ENCODE assay signal across 11 mouse cellular contexts in the genomic region with DNA sequence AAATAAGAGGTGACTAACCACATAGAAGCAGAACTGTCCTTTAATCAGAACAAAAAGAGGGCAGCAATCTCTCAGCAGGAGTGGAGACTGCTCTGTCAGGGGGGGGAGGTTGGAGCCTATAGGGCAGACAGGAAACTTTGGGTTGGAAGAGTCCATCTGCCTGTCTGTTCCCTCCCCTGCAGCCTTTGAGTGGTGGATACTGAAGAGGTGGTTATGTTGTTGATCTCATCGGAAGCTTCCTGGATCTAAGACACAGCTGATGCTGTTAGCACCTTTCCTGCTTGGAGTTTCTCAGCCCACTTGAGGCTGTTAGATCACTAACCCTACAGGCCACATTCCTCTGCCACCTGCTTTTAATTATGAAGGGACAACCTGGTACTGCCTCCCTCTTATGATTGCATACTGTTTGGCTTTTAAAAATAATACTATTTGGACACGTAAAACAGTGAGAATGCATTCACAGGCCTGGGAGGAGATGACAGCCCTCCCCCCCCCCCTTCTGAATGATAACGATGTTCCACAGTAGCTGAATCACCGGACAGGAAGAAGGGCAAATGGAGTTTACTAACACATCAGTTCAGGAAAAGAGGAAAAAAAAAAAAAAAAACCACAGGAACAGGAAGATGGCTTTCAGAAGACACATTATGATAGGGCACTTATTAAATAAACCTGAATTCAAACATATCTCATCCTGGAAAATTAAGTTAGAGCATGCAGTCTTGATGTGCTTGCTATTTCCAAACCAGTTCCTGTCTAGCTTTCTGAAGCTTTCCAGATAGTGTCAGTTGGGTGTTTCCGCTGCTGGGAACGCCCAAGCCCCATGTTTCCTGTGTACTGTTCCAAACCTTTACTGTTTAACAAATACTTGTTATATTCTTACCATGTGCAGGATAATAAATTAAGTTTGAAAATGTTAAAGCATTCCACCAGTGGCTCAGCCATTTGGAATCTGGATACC. TPM values are rescaled to one million over a fixed set of nuclear protein-coding genes. Genes with fewer than 3 reads are reported as not detected.
DNase-seq lines count a peak whose midpoint lies in the region; ATAC-seq and TF ChIP-seq lines count a peak whose summit lies in the region.
"Had no signal": no experiment of that assay in that cellular context is flagged by ENCODE, and none has a peak within 500 bp of the region (broad histone marks: within the 10 kb centered on the region; RNA-seq: fewer than 3 reads in every experiment).

No protein-coding gene starts in this region.

- no peak overlapping the region for H3K4me2 ChIP-seq in heart, embryonic 12.5 days
- H3K4me2 ChIP-seq in liver, postnatal 0 days (ENCODE audit: low read depth, low read length) = no peak overlapping the region
- H3K4me2 ChIP-seq in hindbrain, postnatal 0 days (ENCODE audit: low read depth, low read length) = no peak overlapping the region
- H3K4me2 ChIP-seq in forebrain, embryonic 13.5 days = no peak overlapping the region
- H3K4me2 ChIP-seq: embryonic facial prominence, embryonic 15.5 days; limb, embryonic 13.5 days had no signal

- TF ChIP-seq EP300 in liver, postnatal 0 days (IDR thresholded peaks at IDR 0.05; ENCODE audit: low read depth) = peak; percentile 51; the same call in 1 of the 2 replicates

- no peak for ATAC-seq in megakaryocyte, adult 5-6 weeks (ENCODE audit: poor library complexity, severe bottlenecking)
- peak; percentile 64 for ATAC-seq in heart, embryonic 12.5 days (ENCODE audit: insufficient number of reproducible peaks, low FRiP score)
- ATAC-seq in liver, postnatal 0 days = peak; percentile 49
- ATAC-seq in hindbrain, postnatal 0 days = no peak
- ATAC-seq in forebrain, embryonic 13.5 days = no peak

- no peak for DNase-seq in liver, postnatal 0 days
- no peak for DNase-seq in layer of hippocampus, adult 2 months (ENCODE audit: low spot score in 2 of 2)
- no peak for DNase-seq in hindbrain, postnatal 0 days (ENCODE audit: low spot score)

- H3K9ac ChIP-seq in heart, embryonic 12.5 days = no peak overlapping the region
- H3K9ac ChIP-seq in liver, postnatal 0 days (replicated peaks) = no peak overlapping the region
- H3K9ac ChIP-seq in hindbrain, postnatal 0 days (replicated peaks; ENCODE audit: low read length) = no peak overlapping the region
- no peak overlapping the region for H3K9ac ChIP-seq in forebrain, embryonic 13.5 days
- H3K9ac ChIP-seq: embryonic facial prominence, embryonic 15.5 days; limb, embryonic 13.5 days had no signal

- H3K36me3 ChIP-seq in megakaryocyte, embryonic 14.5 days (replicated peaks; ENCODE audit: low read length) = no peaks in the 10 kb centered on the region
- no peaks in the 10 kb centered on the region for H3K36me3 ChIP-seq in heart, embryonic 12.5 days
- no peaks in the 10 kb centered on the region for H3K36me3 ChIP-seq in liver, postnatal 0 days (replicated peaks; ENCODE audit: insufficient read depth, low read length)
- no peaks in the 10 kb centered on the region for H3K36me3 ChIP-seq in hindbrain, postnatal 0 days (ENCODE audit: insufficient read depth, low read length)
- H3K36me3 ChIP-seq in forebrain, embryonic 13.5 days (ENCODE audit: poor library complexity, severe bottlenecking) = no peaks in the 10 kb centered on the region
- H3K36me3 ChIP-seq: embryonic facial prominence, embryonic 15.5 days; G1E; limb, embryonic 13.5 days had no signal

- peak overlapping the region; percentile 38 for H3K4me3 ChIP-seq in megakaryocyte, embryonic 14.5 days (replicated peaks)
- no peak overlapping the region for H3K4me3 ChIP-seq in heart, embryonic 12.5 days
- no peak overlapping the region for H3K4me3 ChIP-seq in liver, postnatal 0 days (ENCODE audit: low read depth, low read length)
- H3K4me3 ChIP-seq in layer of hippocampus, adult 2 months = no peak overlapping the region
- no peak overlapping the region for H3K4me3 ChIP-seq in hindbrain, postnatal 0 days (ENCODE audit: low read length)
- H3K4me3 ChIP-seq in forebrain, embryonic 13.5 days = no peak overlapping the region
- H3K4me3 ChIP-seq: embryonic facial prominence, embryonic 15.5 days; limb, embryonic 13.5 days had no signal

- H3K9me3 ChIP-seq in megakaryocyte, embryonic 14.5 days = peaks cover 21% of the 10 kb centered on the region
- no peaks in the 10 kb centered on the region for H3K9me3 ChIP-seq in heart, embryonic 12.5 days (replicated peaks)
- no peaks in the 10 kb centered on the region for H3K9me3 ChIP-seq in liver, postnatal 0 days (ENCODE audit: low read length)
- H3K9me3 ChIP-seq in hindbrain, postnatal 0 days (ENCODE audit: low read length) = no peaks in the 10 kb centered on the region
- no peaks in the 10 kb centered on the region for H3K9me3 ChIP-seq in forebrain, embryonic 13.5 days (replicated peaks)
- H3K9me3 ChIP-seq: embryonic facial prominence, embryonic 15.5 days; limb, embryonic 13.5 days had no signal

- H3K4me1 ChIP-seq in megakaryocyte, embryonic 14.5 days = peaks cover 9% of the 10 kb centered on the region
- peaks cover 5% of the 10 kb centered on the region for H3K4me1 ChIP-seq in heart, embryonic 12.5 days (replicated peaks)
- no peaks in the 10 kb centered on the region for H3K4me1 ChIP-seq in liver, postnatal 0 days (ENCODE audit: insufficient read depth)
- no peaks in the 10 kb centered on the region for H3K4me1 ChIP-seq in hindbrain, postnatal 0 days (ENCODE audit: insufficient read depth, low read length)
- H3K4me1 ChIP-seq in forebrain, embryonic 13.5 days = no peaks in the 10 kb centered on the region
- H3K4me1 ChIP-seq: embryonic facial prominence, embryonic 15.5 days had no signal

- no peak for TF ChIP-seq CTCF in liver, postnatal 0 days (IDR thresholded peaks at IDR 0.05; ENCODE audit: low read depth)
- no peak for TF ChIP-seq CTCF in layer of hippocampus, adult 2 months (conservative IDR thresholded peaks at IDR 0.05)
- no peak for TF ChIP-seq CTCF in hindbrain, postnatal 0 days (IDR thresholded peaks at IDR 0.05; ENCODE audit: low read depth)

- peak overlapping the region; percentile 71 for H3K27ac ChIP-seq in heart, embryonic 12.5 days (ENCODE audit: poor library complexity, severe bottlenecking)
- peak overlapping the region; percentile 30; the same call in 1 of the 2 replicates for H3K27ac ChIP-seq in liver, postnatal 0 days (ENCODE audit: low read depth)
- H3K27ac ChIP-seq in layer of hippocampus, adult 2 months = no peak overlapping the region
- no peak overlapping the region for H3K27ac ChIP-seq in hindbrain, postnatal 0 days
- no peak overlapping the region for H3K27ac ChIP-seq in forebrain, embryonic 13.5 days
- H3K27ac ChIP-seq: embryonic facial prominence, embryonic 15.5 days; limb, embryonic 13.5 days had no signal

- 18% methylated on average over 6 of the region's 6 CpGs for WGBS in heart, embryonic 12.5 days
- WGBS in liver, postnatal 0 days (ENCODE audit: insufficient replicate concordance) = 57% methylated on average over 6 of the region's 6 CpGs
- 78% methylated on average over 6 of the region's 6 CpGs for WGBS in hindbrain, postnatal 0 days
- WGBS in forebrain, embryonic 13.5 days = 76% methylated on average over 6 of the region's 6 CpGs

- no peaks in the 10 kb centered on the region for H3K27me3 ChIP-seq in megakaryocyte, embryonic 14.5 days (replicated peaks)
- no peaks in the 10 kb centered on the region for H3K27me3 ChIP-seq in heart, embryonic 12.5 days (replicated peaks)
- no peaks in the 10 kb centered on the region for H3K27me3 ChIP-seq in liver, postnatal 0 days (ENCODE audit: insufficient read depth, low read length)
- H3K27me3 ChIP-seq in hindbrain, postnatal 0 days (ENCODE audit: insufficient read depth, low read length) = no peaks in the 10 kb centered on the region
- no peaks in the 10 kb centered on the region for H3K27me3 ChIP-seq in forebrain, embryonic 13.5 days
- H3K27me3 ChIP-seq: embryonic facial prominence, embryonic 15.5 days; limb, embryonic 13.5 days had no signal

RNA-seq across cellular contexts. Expression of gene Pde4b, which starts 41.9 kb away (rescaled TPM):
- polyA plus RNA-seq in megakaryocyte, embryonic 14.5 days (2012; ENCODE audit: insufficient read depth, low replicate concordance) = 1.2 TPM in 1 of 2 replicates, not detected in the other
- 17.1 and 18.1 TPM in 2 replicates for total RNA-seq in megakaryocyte, adult 5-6 weeks (2015)
- total RNA-seq in megakaryocyte, adult 5-6 weeks (2017) = 16.7 and 20.0 TPM in 2 replicates
- 22.5 and 24.1 TPM in 2 replicates for polyA plus RNA-seq in heart, embryonic 12.5 days (2016; fragmentation: Nextera tagmentation; extraction: Ambion mirVana)
- 3.4 and 3.7 TPM in 2 replicates for polyA plus RNA-seq in liver, postnatal 0 days (2015; fragmentation: Nextera tagmentation; extraction: Ambion mirVana)
- 10 to 100 TPM; 58.3 to 69.5 TPM for total RNA-seq in layer of hippocampus, adult 2 months (2021)
- total RNA-seq in hindbrain, postnatal 0 days (2014; rRNA removed) = 62.5 and 64.7 TPM in 2 replicates
- polyA plus RNA-seq in hindbrain, postnatal 0 days (2015; fragmentation: Nextera tagmentation; extraction: Ambion mirVana) = 46.2 and 46.8 TPM in 2 replicates
- 12.7 and 14.5 TPM in 2 replicates for polyA plus RNA-seq in forebrain, embryonic 13.5 days (2015; fragmentation: Nextera tagmentation; extraction: Ambion mirVana)
- polyA plus RNA-seq: G1E had no signal

RNA-seq across cellular contexts. Expression of gene Gm12789, which starts 59.0 kb away (rescaled TPM):
- not detected in 2 replicates for polyA plus RNA-seq in megakaryocyte, embryonic 14.5 days (2012; ENCODE audit: insufficient read depth, low replicate concordance)
- total RNA-seq in megakaryocyte, adult 5-6 weeks (2015) = not detected in 2 replicates
- total RNA-seq in megakaryocyte, adult 5-6 weeks (2017) = not detected in 2 replicates
- polyA plus RNA-seq in heart, embryonic 12.5 days (2016; fragmentation: Nextera tagmentation; extraction: Ambion mirVana) = not detected in 2 replicates
- polyA plus RNA-seq in liver, postnatal 0 days (2015; fragmentation: Nextera tagmentation; extraction: Ambion mirVana) = not detected in 2 replicates
- not detected for total RNA-seq in layer of hippocampus, adult 2 months (2021)
- total RNA-seq in hindbrain, postnatal 0 days (2014; rRNA removed) = not detected in 2 replicates
- polyA plus RNA-seq in hindbrain, postnatal 0 days (2015; fragmentation: Nextera tagmentation; extraction: Ambion mirVana) = not detected in 2 replicates
- not detected in 2 replicates for polyA plus RNA-seq in forebrain, embryonic 13.5 days (2015; fragmentation: Nextera tagmentation; extraction: Ambion mirVana)
- total RNA-seq: G1E; hematopoietic stem cell, adult 5-6 weeks had no signal
- polyA plus RNA-seq: embryonic facial prominence, embryonic 15.5 days; G1E; limb, embryonic 13.5 days had no signal

Comparison
In these comparisons a context has a peak if more than half of its experiments do, and no peak if none do; other contexts are left out.
1. ATAC-seq: peak in heart, embryonic 12.5 days (single experiment) and liver, postnatal 0 days (single experiment); none in megakaryocyte, adult 5-6 weeks (single experiment), hindbrain, postnatal 0 days (single experiment) and forebrain, embryonic 13.5 days (single experiment).
2. H3K27ac ChIP-seq: peak in heart, embryonic 12.5 days (single experiment) and liver, postnatal 0 days (single experiment); none in layer of hippocampus, adult 2 months (single experiment), hindbrain, postnatal 0 days (single experiment) and forebrain, embryonic 13.5 days (single experiment).